Mouse (Mus musculus): ENCODE measurements at regions not wholly inside any gene's neighbourhood (a gene's known extent, or its start where the extent isn't known, plus 50 kb on each side); places are given as distances from the start of the nearest gene placed in this dataset.

DNA sequence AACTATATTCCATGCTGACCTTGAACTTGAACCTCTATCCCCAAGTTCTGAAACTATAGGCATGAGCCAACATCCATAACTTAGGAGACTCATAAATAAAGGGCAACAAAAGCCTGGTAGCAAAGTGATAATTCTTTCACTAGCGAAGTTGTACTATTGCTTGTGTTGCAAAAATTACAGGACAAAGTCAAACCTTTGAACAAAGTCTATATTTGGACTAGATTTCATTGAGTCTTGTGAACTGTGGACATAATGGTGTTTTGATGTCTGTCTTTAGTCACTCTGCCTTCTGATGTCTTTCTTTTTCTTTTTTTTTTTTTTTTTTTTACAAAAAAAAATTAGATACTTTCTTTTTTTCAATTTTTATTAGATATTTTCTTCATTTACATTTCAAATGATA lies 594.5 kb downstream of the Etv1 start:
- no peak for DNase-seq

All from cerebellum, adult 11 months (tissue).